Comparison of ENCODE assay signal across 1 mouse cellular context in the genomic region with DNA sequence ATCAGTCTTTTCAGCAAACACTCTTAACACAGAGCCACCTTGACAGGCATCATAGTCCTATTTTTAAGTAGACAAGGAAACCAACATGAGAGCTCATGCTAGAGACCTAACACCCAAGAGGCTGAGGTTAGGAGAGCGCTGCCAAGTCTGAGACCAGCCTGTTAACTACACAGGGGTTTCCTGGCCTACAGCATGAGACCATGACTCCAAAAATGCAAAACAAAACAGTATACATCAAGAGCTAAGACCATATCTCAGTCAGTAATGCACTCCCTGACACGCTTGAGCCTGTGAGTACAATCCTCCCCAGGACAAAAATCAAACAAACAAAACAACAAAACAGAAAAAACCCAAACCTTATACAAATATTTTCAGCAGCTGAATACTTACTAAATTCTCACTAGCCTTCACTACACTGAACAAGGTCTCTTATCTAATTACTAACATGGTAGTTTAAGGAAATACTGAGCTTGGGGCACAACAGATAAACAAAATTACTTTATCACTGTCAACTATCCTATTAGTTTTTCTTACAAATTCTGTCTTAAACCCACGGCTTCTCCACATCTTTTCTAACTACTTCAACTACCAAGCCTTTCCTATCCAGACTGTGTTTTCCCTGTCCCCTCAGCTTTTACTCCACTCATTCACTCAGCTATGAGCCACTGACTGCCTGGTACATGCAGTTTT.
A peak's percentile ranks its signal among the peaks of the same experiment; 100 is the strongest.
TF ChIP-seq lines count a peak whose summit lies in the region.

No protein-coding gene starts in this region.

TF ChIP-seq in MEL, 35 proteins besides CTCF, POLR2A, EP300 and RAD21 (continued from another document):
- TF ChIP-seq RCOR1 (IDR thresholded peaks at IDR 0.05; ENCODE audit: low read depth, low read length), result peak; percentile 58
